Mouse (Mus musculus) intestine, postnatal 0 days (tissue): ENCODE measurements around the gene Tacr2. TPM values are rescaled to one million over a fixed set of nuclear protein-coding genes. Genes with fewer than 3 reads are reported as not detected.
A peak's percentile ranks its signal among the peaks of the same experiment; 100 is the strongest.

Experiments
- ATAC-seq: fragments of 200-750 bp; cut with Nextera tagmentation; 2 replicates; pipeline ENCODE4 v1.8.0; 2017; ENCODE audit warnings: mild to moderate bottlenecking, moderate TSS enrichment, moderate library complexity
- H3K27ac ChIP-seq: fragments of 300-500 bp; sonication (generic); 2 replicates; pipeline ENCODE4 v1.5.1; 2014; ENCODE audit warnings: mild to moderate bottlenecking, low read depth, low read length, moderate library complexity
- H3K27me3 ChIP-seq: fragments of 300-500 bp; sonication (generic); replicated peaks from 2 replicates; pipeline ENCODE4 v1.6.1; 2014; ENCODE audit warnings: low read length, mixed read lengths; ENCODE audit not compliant: control insufficient read depth, insufficient read depth
- H3K36me3 ChIP-seq: fragments of 300-500 bp; sonication (generic); 2 replicates; pipeline ENCODE4 v1.6.1; 2014; ENCODE audit warnings: mild to moderate bottlenecking, moderate library complexity; ENCODE audit not compliant: control insufficient read depth, insufficient read depth
- H3K4me1 ChIP-seq: fragments of 300-500 bp; sonication (generic); replicated peaks from 2 replicates; pipeline ENCODE4 v1.6.1; 2014; ENCODE audit warnings: antibody characterized with exemption, low read length, mixed read lengths; ENCODE audit not compliant: control insufficient read depth, insufficient read depth
- H3K4me2 ChIP-seq: fragments of 300-500 bp; sonication (generic); replicated peaks from 2 replicates; pipeline ENCODE4 v1.6.1; 2014; ENCODE audit warnings: low read depth, mild to moderate bottlenecking, moderate library complexity
- H3K4me3 ChIP-seq: fragments of 300-500 bp; sonication (generic); 2 replicates; pipeline ENCODE4 v1.5.1; 2014; ENCODE audit warnings: low read depth, low read length
- H3K9ac ChIP-seq: fragments of 300-500 bp; sonication (generic); 2 replicates; pipeline ENCODE4 v1.6.1; 2014; ENCODE audit warnings: mild to moderate bottlenecking, low read depth, low read length
- H3K9me3 ChIP-seq: fragments of 300-500 bp; sonication (generic); 2 replicates; pipeline ENCODE4 v1.6.1; 2016; ENCODE audit warnings: mixed run types; ENCODE audit not compliant: control insufficient read depth
- CTCF ChIP-seq: sonication (generic); IDR thresholded peaks from 2 replicates; pipeline ENCODE4 v1.5.1; 2016; ENCODE audit warnings: low read depth, mild to moderate bottlenecking, control low read depth, antibody characterized with exemption, moderate library complexity
- WGBS: fragments of 180-500 bp; shearing (Covaris S2); extraction: QIAGEN DNeasy Blood & Tissue Kit; methylation state at CpG from one replicate; pipeline ENCODE4 v1.1.7; 2014; 5-methylcytosine and 5-hydroxymethylcytosine counted together
- polyA plus RNA-seq: library from polyadenylated mRNA; unstranded; fragments of >200 nt; fragmentation: Nextera tagmentation; extraction: Ambion mirVana; gene quantifications from 2 replicates; pipeline ENCODE4 v1.2.1, GENCODE M21; 2015

Tacr2 gene
- polyA plus RNA-seq, 1 experiment from 2014 or later: 0.90 TPM

DNA sequence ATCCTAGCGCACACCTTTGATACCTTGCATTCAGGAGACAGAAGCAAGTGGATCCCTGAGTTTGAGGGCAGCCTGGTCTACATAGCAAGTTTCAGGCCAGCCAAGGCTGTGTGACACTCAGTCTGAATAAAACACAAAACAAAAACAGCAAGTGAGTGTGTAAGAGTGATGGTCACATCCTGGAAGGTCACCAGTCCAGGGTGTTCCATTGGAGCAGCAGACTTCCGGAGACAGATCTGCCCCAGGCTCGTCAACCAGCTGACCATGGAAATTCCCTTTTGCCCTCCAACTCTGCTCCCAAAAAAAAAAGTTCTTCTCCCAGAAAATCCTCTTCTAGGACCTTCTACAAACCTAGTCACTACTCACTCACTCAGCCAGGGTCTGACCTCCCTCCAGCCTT is 20.4 kb upstream of the Tacr2 start:
- Histone ChIP-seq H3K9me3 (no peaks in the 10 kb centered on the region), H3K27ac (no peak overlapping the region), H3K9ac (no peak overlapping the region), H3K4me3 (no peak overlapping the region), H3K36me3 (no peaks in the 10 kb centered on the region), H3K4me1 (0 out of 2 replicates have a peak, but pooled peaks cover 6% of the 10 kb centered on the region), H3K27me3 (no peaks in the 10 kb centered on the region), H3K4me2 (no peak overlapping the region)
- ATAC-seq: no peak
- WGBS: 77% methylated on average over 3 of the region's 3 CpGs
- TF ChIP-seq CTCF: no peak

DNA sequence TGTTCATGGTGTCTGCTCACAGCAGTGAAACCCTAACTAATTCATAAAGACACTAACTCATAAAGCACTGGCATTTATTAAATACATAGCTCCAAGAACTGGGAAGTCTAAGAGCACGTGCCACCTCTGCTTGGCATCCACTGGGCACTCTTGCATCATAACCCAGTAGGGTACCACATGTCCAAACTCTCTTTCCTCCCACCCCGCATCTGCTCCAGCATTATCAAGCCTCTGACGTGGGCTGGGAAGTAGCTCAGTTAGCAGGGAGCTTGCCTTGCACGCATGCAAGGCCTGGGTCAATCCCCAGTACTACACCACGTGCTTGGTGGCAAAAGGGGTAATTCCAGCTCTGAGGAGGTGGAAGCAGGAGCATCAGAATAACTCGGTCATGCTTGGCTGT is 16.1 kb upstream of the Tacr2 start:
- TF ChIP-seq CTCF: no peak
- 0 out of 2 replicates have a peak, but pooled peaks cover 4% of the 10 kb centered on the region for H3K4me1 ChIP-seq
- no peak for ATAC-seq
- no peak overlapping the region for H3K27ac ChIP-seq
- H3K4me3 ChIP-seq: no peak overlapping the region
- no peaks in the 10 kb centered on the region for H3K9me3 ChIP-seq
- no peak overlapping the region for H3K9ac ChIP-seq
- no peak overlapping the region for H3K4me2 ChIP-seq
- H3K27me3 ChIP-seq: no peaks in the 10 kb centered on the region
- WGBS: 89% methylated on average over 6 of the region's 6 CpGs
- H3K36me3 ChIP-seq: no peaks in the 10 kb centered on the region

GRCm38 (mm10) chr10:62237205-62237604 is 15.0 kb upstream of the Tacr2 start:
- H3K27ac ChIP-seq: no peak overlapping the region
- no peaks in the 10 kb centered on the region for H3K27me3 ChIP-seq
- H3K36me3 ChIP-seq: no peaks in the 10 kb centered on the region
- no peak overlapping the region for H3K9ac ChIP-seq
- no peak overlapping the region for H3K4me2 ChIP-seq
- H3K9me3 ChIP-seq: no peaks in the 10 kb centered on the region
- H3K4me1 ChIP-seq: 0 out of 2 replicates have a peak, but pooled peaks cover 4% of the 10 kb centered on the region
- H3K4me3 ChIP-seq: no peak overlapping the region
- no peak for TF ChIP-seq CTCF
- no peak for ATAC-seq
- WGBS: 77% methylated on average over 10 of the region's 10 CpGs

DNA sequence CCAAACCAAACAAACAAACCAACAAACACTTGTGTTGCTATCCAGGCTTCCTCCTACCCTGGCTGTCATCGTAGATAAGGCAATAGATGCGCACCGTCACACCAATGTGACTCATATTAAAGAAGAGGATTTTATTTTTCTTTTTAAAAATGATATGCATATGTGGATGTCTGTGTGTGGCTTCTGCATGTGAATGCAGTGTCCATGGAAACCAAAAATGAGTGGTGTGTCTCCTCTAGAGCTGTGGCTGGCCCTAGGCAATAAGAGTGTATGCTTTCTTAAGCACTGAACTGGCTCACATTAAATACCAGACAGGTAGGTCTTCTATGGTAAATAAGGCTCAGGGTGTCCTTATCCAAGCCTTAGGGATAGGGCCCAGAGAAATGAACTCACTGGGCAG is 13.6 kb upstream of the Tacr2 start:
- Histone ChIP-seq H3K27ac (no peak overlapping the region), H3K4me1 (no peaks in the 10 kb centered on the region), H3K9ac (no peak overlapping the region), H3K4me2 (no peak overlapping the region), H3K9me3 (no peaks in the 10 kb centered on the region), H3K4me3 (no peak overlapping the region), H3K36me3 (no peaks in the 10 kb centered on the region), H3K27me3 (no peaks in the 10 kb centered on the region)
- no peak for TF ChIP-seq CTCF
- no peak for ATAC-seq
- 95% methylated on average over 3 of the region's 3 CpGs for WGBS

GRCm38 (mm10) chr10:62239270-62239669 is 13.0 kb upstream of the Tacr2 start:
- H3K4me3 ChIP-seq: no peak overlapping the region
- H3K9me3 ChIP-seq: no peaks in the 10 kb centered on the region
- no peak for TF ChIP-seq CTCF
- H3K27ac ChIP-seq: no peak overlapping the region
- H3K36me3 ChIP-seq: no peaks in the 10 kb centered on the region
- no peak for ATAC-seq
- 51% methylated on average over 6 of the region's 6 CpGs for WGBS
- no peaks in the 10 kb centered on the region for H3K27me3 ChIP-seq
- no peaks in the 10 kb centered on the region for H3K4me1 ChIP-seq
- no peak overlapping the region for H3K9ac ChIP-seq
- no peak overlapping the region for H3K4me2 ChIP-seq

- WGBS: 61% methylated on average over 10 of the region's 10 CpGs
These were observed 9.9 kb upstream of the Tacr2 start for GRCm38 (mm10) chr10:62242358-62242757.

DNA sequence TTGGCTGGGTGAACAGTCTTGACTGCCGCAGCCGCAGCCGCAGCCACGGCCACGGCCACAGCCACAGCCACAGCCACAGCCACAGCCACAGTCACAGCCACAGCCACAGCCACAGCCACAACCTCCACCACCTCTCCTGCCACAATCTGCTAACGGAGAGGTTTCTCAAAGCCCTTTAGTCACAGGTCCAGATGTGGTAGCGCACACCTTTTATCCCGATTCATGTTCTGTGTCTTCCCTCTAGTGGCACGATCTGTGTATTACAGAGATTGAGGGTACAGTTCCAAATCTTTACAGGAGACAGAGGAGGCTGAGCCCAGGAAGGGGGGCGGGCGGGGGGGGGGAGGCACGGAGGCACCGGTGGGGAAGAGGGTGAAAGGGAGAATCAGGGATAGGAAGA is 9.3 kb upstream of the Tacr2 start:
- H3K36me3 ChIP-seq: no peaks in the 10 kb centered on the region
- no peaks in the 10 kb centered on the region for H3K4me1 ChIP-seq
- ATAC-seq: no peak
- H3K4me3 ChIP-seq: no peak overlapping the region
- 49% methylated on average over 10 of the region's 13 CpGs for WGBS
- no peaks in the 10 kb centered on the region for H3K27me3 ChIP-seq
- peak; percentile 86 for TF ChIP-seq CTCF
- no peak overlapping the region for H3K9ac ChIP-seq
- H3K27ac ChIP-seq: no peak overlapping the region
- no peaks in the 10 kb centered on the region for H3K9me3 ChIP-seq
- H3K4me2 ChIP-seq: no peak overlapping the region

More at GRCm38 (mm10) chr10:62242358-62242757, 9.9 kb upstream of the Tacr2 start:
- Histone ChIP-seq H3K4me3 (no peak overlapping the region), H3K4me1 (no peaks in the 10 kb centered on the region), H3K27ac (no peak overlapping the region), H3K9ac (no peak overlapping the region), H3K9me3 (no peaks in the 10 kb centered on the region), H3K27me3 (no peaks in the 10 kb centered on the region), H3K4me2 (no peak overlapping the region), H3K36me3 (no peaks in the 10 kb centered on the region)
- no peak for TF ChIP-seq CTCF
- ATAC-seq: no peak
